Mouse (Mus musculus) liver, embryonic 15.5 days (tissue): Measurements from ENCODE around the gene Sdf4. TPM values are rescaled to one million over a fixed set of nuclear protein-coding genes. Genes with fewer than 3 reads are reported as not detected.

Experiments used
- ATAC-seq: fragments of 200-750 bp; cut with Nextera tagmentation; 2 replicates; pipeline ENCODE4 v1.8.0; 2017; ENCODE audit warnings: moderate number of reproducible peaks, mild to moderate bottlenecking, moderate library complexity; ENCODE audit not compliant: insufficient read depth
- H3K27ac ChIP-seq: fragments of 300-500 bp; sonication (generic); replicated peaks from 2 replicates; pipeline ENCODE4 v1.5.1; 2015; ENCODE audit warnings: mild to moderate bottlenecking, inconsistent platforms
- H3K27me3 ChIP-seq: fragments of 300-500 bp; sonication (generic); 2 replicates; pipeline ENCODE4 v1.6.1; 2015; ENCODE audit warnings: mild to moderate bottlenecking, inconsistent platforms
- H3K36me3 ChIP-seq: fragments of 300-500 bp; sonication (generic); replicated peaks from 2 replicates; pipeline ENCODE4 v1.6.1; 2015; ENCODE audit warnings: moderate library complexity, mild to moderate bottlenecking, inconsistent platforms
- H3K4me1 ChIP-seq: fragments of 300-500 bp; sonication (generic); replicated peaks from 2 replicates; pipeline ENCODE4 v1.6.1; 2015; ENCODE audit warnings: inconsistent platforms
- H3K4me2 ChIP-seq: fragments of 300-500 bp; sonication (generic); 2 replicates; pipeline ENCODE4 v1.6.1; 2015; ENCODE audit warnings: moderate library complexity, mild to moderate bottlenecking, inconsistent platforms
- H3K4me3 ChIP-seq: fragments of 300-500 bp; sonication (generic); replicated peaks from 2 replicates; pipeline ENCODE4 v1.5.1; 2015; ENCODE audit warnings: mild to moderate bottlenecking, inconsistent platforms
- H3K9ac ChIP-seq: fragments of 300-500 bp; sonication (generic); 2 replicates; pipeline ENCODE4 v1.6.1; 2015; ENCODE audit warnings: moderate library complexity, mild to moderate bottlenecking, inconsistent platforms
- H3K9me3 ChIP-seq: fragments of 300-500 bp; sonication (generic); replicated peaks from 2 replicates; pipeline ENCODE4 v1.6.1; 2016; ENCODE audit warnings: inconsistent platforms
- WGBS: fragments of 180-500 bp; shearing (Covaris S2); methylation state at CpG from one replicate; pipeline ENCODE4 v1.1.7; 2015; ENCODE audit warnings: mixed read lengths; ENCODE audit not compliant: insufficient replicate concordance; 5-methylcytosine and 5-hydroxymethylcytosine counted together
- polyA plus RNA-seq: library from polyadenylated mRNA; unstranded; fragments of >200 nt; fragmentation: Nextera tagmentation; extraction: Ambion mirVana; gene quantifications from 2 replicates; pipeline ENCODE4 v1.2.1, GENCODE M21; 2015

Sdf4 gene
- 77.0 and 81.4 TPM in 2 replicates for polyA plus RNA-seq

GRCm38 (mm10) chr4:155992241-155992905 lies at the start of gene Sdf4, which contains the start of gene B3galt6:
Gene Sdf4, plus strand, starts transcription at chr4:155992872.
Gene B3galt6, minus strand, starts transcription at chr4:155992649.
- under 1% methylated on average over 99 of the region's 99 CpGs for WGBS
- Histone ChIP-seq H3K4me2 (peak within 1 kb of the TSS; percentile 100), H3K27me3 (no peaks in the 10 kb centered on the region), H3K4me3 (peak within 1 kb of the TSS; percentile 98), H3K9ac (peak within 1 kb of the TSS; percentile 90), H3K36me3 (peaks cover 15% of the 10 kb centered on the region), H3K27ac (peak within 1 kb of the TSS; percentile 99), H3K4me1 (peaks cover 69% of the 10 kb centered on the region), H3K9me3 (no peaks in the 10 kb centered on the region)
- peak; percentile 83 for ATAC-seq

GRCm38 (mm10) chr4:155943049-155943452 lies 49.6 kb upstream of the Sdf4 start:
- H3K27me3 ChIP-seq: peaks cover 33% of the 10 kb centered on the region
- peaks cover 17% of the 10 kb centered on the region for H3K36me3 ChIP-seq
- no peaks in the 10 kb centered on the region for H3K9me3 ChIP-seq
- peak overlapping the region; percentile 97 for H3K4me3 ChIP-seq
- peak overlapping the region; percentile 97 for H3K4me2 ChIP-seq
- peak; percentile 16 for ATAC-seq
- peak overlapping the region; percentile 83 for H3K27ac ChIP-seq
- H3K9ac ChIP-seq: peak overlapping the region; percentile 90
- WGBS: 2% methylated on average over 17 of the region's 17 CpGs
- H3K4me1 ChIP-seq: peaks cover 49% of the 10 kb centered on the region

DNA sequence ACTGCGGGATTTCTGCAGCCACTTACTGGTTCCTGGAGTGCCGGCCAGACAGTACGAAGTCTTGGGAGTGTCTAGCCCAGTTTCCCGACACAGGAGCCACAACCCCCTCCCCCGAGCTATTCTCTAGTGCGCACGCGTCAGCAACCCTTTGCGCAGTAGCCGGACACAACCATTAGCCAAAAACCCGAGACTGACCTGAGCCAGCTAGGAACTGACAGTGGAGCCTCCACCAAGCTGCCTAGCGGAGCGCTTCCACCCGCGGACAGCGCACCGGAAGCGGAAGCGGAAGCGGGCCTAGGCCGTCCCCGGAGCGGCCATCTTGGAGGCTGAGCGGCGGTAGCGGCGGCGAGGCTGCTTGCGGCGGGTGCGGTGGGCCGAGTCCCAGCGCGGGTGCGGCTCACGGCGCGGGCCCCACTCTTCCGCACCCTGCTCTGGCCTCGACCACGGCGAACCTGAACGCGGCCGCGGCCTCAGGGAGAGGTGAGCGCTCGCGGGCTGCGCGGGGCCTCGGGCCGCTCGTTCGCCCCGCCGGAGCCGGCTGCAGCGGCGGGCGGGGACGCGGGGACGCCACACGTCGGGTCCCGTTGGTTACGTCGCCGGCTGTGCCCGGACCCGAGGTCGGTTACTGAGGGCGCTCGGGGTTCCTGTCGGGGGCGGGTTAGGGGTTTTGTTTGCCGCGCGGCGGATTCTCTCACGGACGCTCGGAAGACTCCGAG lies 49.0 kb upstream of the Sdf4 start, which contains the start of gene Ube2j2:
Gene Ube2j2 (plus strand): TSS at position 298 of the 716 bp plus-strand sequence.
- WGBS: under 1% methylated on average over 85 of the region's 85 CpGs
- Histone ChIP-seq H3K9ac (peak within 1 kb of the TSS; percentile 90), H3K4me2 (peak within 1 kb of the TSS; percentile 97), H3K4me3 (peak within 1 kb of the TSS; percentile 97), H3K36me3 (peaks cover 23% of the 10 kb centered on the region), H3K9me3 (no peaks in the 10 kb centered on the region), H3K4me1 (peaks cover 49% of the 10 kb centered on the region), H3K27me3 (peaks cover 33% of the 10 kb centered on the region), H3K27ac (peak within 1 kb of the TSS; percentile 83)
- ATAC-seq: peak; percentile 96

GRCm38 (mm10) chr4:155944271-155944670 lies 48.4 kb upstream of the Sdf4 start:
- Histone ChIP-seq H3K9ac (peak overlapping the region; percentile 90), H3K27me3 (peaks cover 33% of the 10 kb centered on the region), H3K4me1 (peaks cover 49% of the 10 kb centered on the region), H3K36me3 (peaks cover 29% of the 10 kb centered on the region), H3K4me3 (peak overlapping the region; percentile 97), H3K4me2 (peak overlapping the region; percentile 97), H3K9me3 (no peaks in the 10 kb centered on the region), H3K27ac (peak overlapping the region; percentile 83)
- ATAC-seq: no peak
- WGBS: under 1% methylated on average over 17 of the region's 17 CpGs

DNA sequence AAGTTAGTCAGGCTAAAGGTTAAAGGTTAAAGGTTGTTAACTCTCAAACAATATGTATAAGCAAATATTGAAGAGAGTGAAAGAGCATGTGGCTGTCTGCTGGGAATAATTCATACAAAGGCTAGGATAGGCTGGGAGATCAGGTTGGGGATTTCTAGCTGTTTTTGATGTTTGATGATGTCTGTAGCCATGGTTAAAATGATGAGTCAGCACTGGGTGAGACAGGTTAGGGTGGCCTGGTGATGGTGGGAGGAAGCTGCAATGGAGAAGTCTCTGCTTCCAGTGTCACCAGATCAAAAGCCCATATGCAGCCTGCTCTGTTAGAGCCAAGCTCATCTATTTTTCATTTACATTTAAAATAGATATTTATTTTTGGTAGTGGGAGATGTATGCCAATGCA lies 45.6 kb upstream of the Sdf4 start:
- Histone ChIP-seq H3K27ac (no peak overlapping the region), H3K4me3 (no peak overlapping the region), H3K9ac (no peak overlapping the region), H3K27me3 (peaks cover 10% of the 10 kb centered on the region), H3K4me2 (no peak overlapping the region), H3K36me3 (peaks cover 58% of the 10 kb centered on the region), H3K4me1 (peaks cover 49% of the 10 kb centered on the region), H3K9me3 (no peaks in the 10 kb centered on the region)
- ATAC-seq: no peak

DNA sequence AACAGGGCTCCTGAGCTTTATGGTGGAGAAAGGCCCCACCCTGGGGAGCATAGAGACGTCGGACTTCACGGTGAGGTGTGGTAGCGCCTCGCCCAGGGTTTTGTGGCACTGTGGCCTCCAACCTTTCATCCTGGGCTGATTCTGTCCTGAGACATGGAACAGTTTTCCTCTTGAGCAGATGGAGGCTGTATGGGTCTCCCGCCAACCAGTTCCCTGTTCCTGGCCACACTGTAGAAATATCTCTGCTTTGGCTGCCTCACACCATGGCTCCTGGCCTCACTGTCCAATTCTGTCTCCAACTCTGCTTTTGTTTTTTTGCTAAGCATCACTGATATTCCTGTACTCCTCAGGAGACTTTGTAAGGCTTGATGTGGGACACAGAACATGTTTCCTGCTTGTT lies 37.2 kb upstream of the Sdf4 start:
- peaks cover 81% of the 10 kb centered on the region for H3K36me3 ChIP-seq
- ATAC-seq: no peak
- no peak overlapping the region for H3K4me2 ChIP-seq
- H3K4me1 ChIP-seq: peaks cover 7% of the 10 kb centered on the region; the same call in 1 of the 2 replicates
- no peak overlapping the region for H3K4me3 ChIP-seq
- H3K27me3 ChIP-seq: no peaks in the 10 kb centered on the region
- H3K9ac ChIP-seq: no peak overlapping the region
- no peaks in the 10 kb centered on the region for H3K9me3 ChIP-seq
- no peak overlapping the region for H3K27ac ChIP-seq
- 84% methylated on average over 6 of the region's 6 CpGs for WGBS

- WGBS: 3% methylated on average over 5 of the region's 5 CpGs
- Histone ChIP-seq H3K4me2 (no peak overlapping the region), H3K9ac (no peak overlapping the region), H3K27me3 (no peaks in the 10 kb centered on the region), H3K36me3 (peaks cover 52% of the 10 kb centered on the region), H3K9me3 (no peaks in the 10 kb centered on the region), H3K27ac (no peak overlapping the region), H3K4me3 (no peak overlapping the region), H3K4me1 (peaks cover 40% of the 10 kb centered on the region)
- no peak for ATAC-seq
Measured at GRCm38 (mm10) chr4:155959275-155959674, 33.4 kb upstream of the Sdf4 start.

DNA sequence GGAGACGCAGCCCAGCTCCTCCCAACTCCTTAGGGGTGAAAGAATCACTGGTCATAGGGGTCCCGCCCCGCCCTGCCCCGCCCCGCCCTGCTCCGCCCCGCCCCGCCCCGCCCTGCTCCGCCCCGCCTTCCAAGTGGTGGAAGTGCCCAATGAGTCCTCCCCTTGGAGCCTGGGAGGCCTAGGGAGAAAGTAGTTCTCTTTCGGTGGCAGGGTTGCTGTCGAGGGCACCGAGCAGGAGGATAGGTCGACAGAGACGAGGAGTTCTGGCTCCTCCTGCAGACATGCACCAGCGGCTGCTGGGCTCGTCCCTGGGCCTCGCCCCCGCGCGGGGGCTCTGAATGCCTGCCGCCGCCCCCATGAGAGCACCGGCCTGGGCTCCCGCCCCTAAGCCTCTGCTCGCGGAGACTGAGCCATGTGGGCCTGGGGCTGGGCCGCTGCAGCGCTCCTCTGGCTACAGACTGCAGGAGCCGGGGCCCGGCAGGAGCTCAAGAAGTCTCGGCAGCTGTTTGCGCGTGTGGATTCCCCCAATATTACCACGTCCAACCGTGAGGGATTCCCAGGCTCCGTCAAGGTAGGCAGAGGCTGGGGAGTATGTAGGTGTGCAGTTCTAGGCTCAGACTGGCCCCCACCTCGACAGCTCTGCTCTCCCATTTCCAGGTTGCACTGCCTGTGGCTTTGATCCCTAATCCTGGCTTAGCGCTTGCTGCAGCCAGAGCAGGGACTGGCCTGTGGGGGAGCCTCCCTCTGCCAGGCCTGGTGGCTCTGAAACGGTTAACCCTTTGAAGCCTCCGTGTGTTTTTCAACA lies 30.3 kb upstream of the Sdf4 start, which contains the start of gene C1qtnf12:
Gene C1qtnf12 (plus strand): TSS at position 152 of the 805 bp plus-strand sequence.
- Histone ChIP-seq H3K36me3 (peaks cover 50% of the 10 kb centered on the region), H3K27me3 (no peaks in the 10 kb centered on the region), H3K4me3 (peak within 1 kb of the TSS; percentile 68), H3K4me1 (peaks cover 64% of the 10 kb centered on the region), H3K9ac (peak within 1 kb of the TSS; percentile 66), H3K9me3 (no peaks in the 10 kb centered on the region), H3K4me2 (peak within 1 kb of the TSS; percentile 97), H3K27ac (peak within 1 kb of the TSS; percentile 75)
- peak; percentile 81 for ATAC-seq
- under 1% methylated on average over 42 of the region's 42 CpGs for WGBS

- Histone ChIP-seq H3K9me3 (no peaks in the 10 kb centered on the region), H3K36me3 (peaks cover 45% of the 10 kb centered on the region), H3K27ac (peak overlapping the region; percentile 75), H3K9ac (peak overlapping the region; percentile 66), H3K4me1 (peaks cover 71% of the 10 kb centered on the region), H3K27me3 (no peaks in the 10 kb centered on the region), H3K4me2 (peak overlapping the region; percentile 97), H3K4me3 (peak overlapping the region; percentile 68)
- peak; percentile 3; the same call in 1 of the 2 replicates for ATAC-seq
- WGBS: 36% methylated on average over 7 of the region's 7 CpGs
Measured at GRCm38 (mm10) chr4:155963106-155963505, 29.6 kb upstream of the Sdf4 start.

GRCm38 (mm10) chr4:155964396-155964795 lies 28.3 kb upstream of the Sdf4 start:
- peak overlapping the region; percentile 21; the same call in 1 of the 2 replicates for H3K9ac ChIP-seq

More at GRCm38 (mm10) chr4:155964396-155964795, 28.3 kb upstream of the Sdf4 start:
- H3K27ac ChIP-seq: peak overlapping the region; percentile 75; the same call in 1 of the 2 replicates
- H3K4me3 ChIP-seq: no peak overlapping the region
- no peaks in the 10 kb centered on the region for H3K27me3 ChIP-seq
- peak overlapping the region; percentile 97 for H3K4me2 ChIP-seq
- no peak for ATAC-seq
- no peaks in the 10 kb centered on the region for H3K9me3 ChIP-seq
- WGBS: 78% methylated on average over 11 of the region's 11 CpGs
- H3K36me3 ChIP-seq: peaks cover 37% of the 10 kb centered on the region
- H3K4me1 ChIP-seq: peaks cover 82% of the 10 kb centered on the region
